Mouse (Mus musculus): ENCODE results near the gene Cs. TPM values are rescaled to one million over a fixed set of nuclear protein-coding genes. Genes with fewer than 3 reads are reported as not detected.

Gene Cs
- polyA plus RNA-seq, 1 experiment from 2014 or later = 424 TPM

DNA sequence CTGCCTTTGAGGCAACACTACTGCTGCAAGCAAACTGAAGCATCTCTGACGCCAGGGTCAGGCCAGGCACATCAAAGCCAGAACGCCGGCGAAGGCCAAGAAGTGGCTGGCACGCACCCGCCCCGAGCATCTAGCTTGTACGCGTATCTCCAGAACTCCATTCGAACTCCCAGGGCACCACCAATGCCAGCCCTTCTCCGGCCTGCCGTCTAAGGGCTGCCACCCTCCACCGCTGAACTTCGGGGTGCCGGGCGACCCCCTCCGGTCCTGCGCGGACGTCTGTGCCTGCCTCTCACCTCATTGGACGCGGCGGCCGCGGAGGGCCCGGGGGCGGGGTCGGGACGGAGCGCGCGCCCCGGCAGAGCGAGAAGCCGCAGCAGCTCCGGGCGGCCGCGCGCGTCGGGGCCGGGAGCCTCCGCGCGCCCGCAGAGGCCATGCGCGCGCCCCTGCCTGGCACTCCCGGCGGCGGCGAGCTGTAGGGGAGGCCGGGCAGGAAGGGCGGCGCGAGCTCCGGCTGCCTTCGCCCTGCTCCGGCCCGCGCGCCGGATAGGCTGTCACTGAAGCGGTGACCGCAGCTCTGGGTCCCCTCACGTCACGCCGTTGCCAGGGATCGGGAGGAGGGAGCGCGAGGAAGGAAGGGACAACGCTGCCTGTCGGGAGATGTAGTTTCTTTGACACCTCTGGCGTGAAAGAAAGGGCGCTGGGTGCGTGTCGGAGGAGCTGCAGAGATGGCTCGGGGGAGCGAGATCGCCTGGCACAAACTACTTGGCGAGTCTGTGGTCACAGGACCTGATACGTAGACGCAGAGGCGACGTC is 31.1 kb downstream of the Cs start, which contains the start of gene Coq10a:
Coq10a (minus strand) TSS at position 596 of the 816 bp plus-strand sequence.
- H3K27ac ChIP-seq (ENCODE audit: low read depth, low read length) = peak within 1 kb of the TSS; percentile 94

DNA sequence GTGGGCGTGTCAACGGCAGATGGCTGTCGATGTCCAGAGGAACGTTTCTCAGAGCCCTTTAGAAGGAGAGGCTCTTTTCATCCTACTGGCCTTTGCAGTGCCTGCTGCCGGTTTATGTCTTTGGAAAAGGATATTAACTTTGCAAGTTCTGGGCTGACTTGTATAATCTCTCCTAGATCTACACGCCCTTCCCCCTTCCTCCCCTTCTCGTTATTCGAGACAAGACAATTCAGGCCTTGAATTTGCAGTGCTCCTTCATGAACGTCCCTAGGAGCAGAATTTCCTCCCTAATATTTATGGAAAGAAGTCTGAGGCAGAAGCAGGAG is 31.6 kb downstream of the Cs start:
- peaks cover 12% of the 10 kb centered on the region for H3K4me1 ChIP-seq (ENCODE audit: control insufficient read depth, insufficient read depth, low read length)
- H3K9me3 ChIP-seq (replicated peaks; ENCODE audit: control insufficient read depth, low read length) = no peaks in the 10 kb centered on the region
- peak overlapping the region; percentile 94 for H3K27ac ChIP-seq (ENCODE audit: low read depth, low read length)
- no peaks in the 10 kb centered on the region for H3K36me3 ChIP-seq (ENCODE audit: control insufficient read depth, insufficient read depth, low read length)
- 7% methylated on average over 9 of the region's 9 CpGs for WGBS (ENCODE audit: insufficient replicate concordance)
- H3K27me3 ChIP-seq (ENCODE audit: control insufficient read depth, insufficient read depth, low read length) = no peaks in the 10 kb centered on the region
- peak overlapping the region; percentile 78 for H3K9ac ChIP-seq (ENCODE audit: low read depth, low read length)
- ATAC-seq (replicated peaks; ENCODE audit: insufficient number of reproducible peaks, low FRiP score, low TSS enrichment) = no peak; the same call in 1 of the 2 replicates
- H3K4me3 ChIP-seq (ENCODE audit: low read depth, low read length) = peak overlapping the region; percentile 81
- H3K4me2 ChIP-seq = peak overlapping the region; percentile 94

More for the DNA sequence above, 31.1 kb downstream of the Cs start, which contains the start of gene Coq10a:
- under 1% methylated on average over 74 of the region's 87 CpGs for WGBS (ENCODE audit: insufficient replicate concordance)
- Histone ChIP-seq H3K9ac (ENCODE audit: low read depth, low read length) (peak within 1 kb of the TSS; percentile 78), H3K4me1 (ENCODE audit: control insufficient read depth, insufficient read depth, low read length) (peaks cover 12% of the 10 kb centered on the region), H3K4me2 (peak within 1 kb of the TSS; percentile 94), H3K27me3 (ENCODE audit: control insufficient read depth, insufficient read depth, low read length) (no peaks in the 10 kb centered on the region), H3K36me3 (ENCODE audit: control insufficient read depth, insufficient read depth, low read length) (no peaks in the 10 kb centered on the region), H3K4me3 (ENCODE audit: low read depth, low read length) (peak within 1 kb of the TSS; percentile 81), H3K9me3 (replicated peaks; ENCODE audit: control insufficient read depth, low read length) (no peaks in the 10 kb centered on the region)
- peak; percentile 91 for ATAC-seq (replicated peaks; ENCODE audit: insufficient number of reproducible peaks, low FRiP score, low TSS enrichment)

DNA sequence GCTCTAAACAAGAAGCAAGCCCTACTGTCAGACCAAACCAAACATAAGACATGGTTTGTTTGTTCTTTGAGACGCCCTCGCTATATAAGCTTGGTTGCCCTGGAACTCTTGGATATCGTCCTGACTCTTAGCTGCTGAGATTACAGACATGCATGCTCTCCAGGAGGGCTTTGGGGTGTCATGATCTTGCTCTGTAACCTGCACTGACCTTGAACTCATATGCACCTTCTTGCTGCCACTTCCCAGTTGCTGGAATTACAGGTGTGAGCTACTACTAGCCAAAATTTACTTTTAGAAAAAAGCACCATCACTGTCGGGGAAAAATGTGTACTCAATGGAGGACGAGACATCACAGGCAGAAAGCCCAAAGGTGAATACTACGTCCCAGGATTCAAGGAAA is 32.1 kb downstream of the Cs start:
- Histone ChIP-seq H3K4me1 (ENCODE audit: control insufficient read depth, insufficient read depth, low read length) (peaks cover 12% of the 10 kb centered on the region), H3K9me3 (replicated peaks; ENCODE audit: control insufficient read depth, low read length) (no peaks in the 10 kb centered on the region), H3K9ac (ENCODE audit: low read depth, low read length) (peak overlapping the region; percentile 78; the same call in 1 of the 2 replicates), H3K27ac (ENCODE audit: low read depth, low read length) (peak overlapping the region; percentile 94; the same call in 1 of the 2 replicates), H3K27me3 (ENCODE audit: control insufficient read depth, insufficient read depth, low read length) (no peaks in the 10 kb centered on the region), H3K36me3 (ENCODE audit: control insufficient read depth, insufficient read depth, low read length) (no peaks in the 10 kb centered on the region), H3K4me2 (peak overlapping the region; percentile 94), H3K4me3 (ENCODE audit: low read depth, low read length) (peak overlapping the region; percentile 81)
- ATAC-seq (replicated peaks; ENCODE audit: insufficient number of reproducible peaks, low FRiP score, low TSS enrichment) = no peak
- 71% methylated on average over 6 of the region's 6 CpGs for WGBS (ENCODE audit: insufficient replicate concordance)

DNA sequence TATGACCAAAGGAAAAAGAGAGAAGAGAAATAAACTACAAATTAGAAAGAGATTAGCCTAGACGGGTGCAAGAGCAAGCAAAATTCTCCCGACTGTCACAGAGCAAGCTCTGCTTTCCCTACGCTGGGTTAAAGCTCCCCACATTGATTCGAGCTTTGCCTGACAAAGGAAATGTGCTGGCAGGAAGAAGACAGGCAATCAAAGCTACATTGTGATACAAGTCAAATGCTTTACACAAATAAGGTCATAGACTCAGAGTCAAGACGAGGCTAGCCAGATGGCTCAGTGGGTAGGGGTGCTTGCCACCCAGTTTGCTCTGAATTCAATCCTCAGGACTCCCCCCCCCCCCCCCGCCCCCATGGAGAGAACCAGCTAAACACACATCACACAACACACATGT is 32.5 kb downstream of the Cs start:
- H3K9me3 ChIP-seq (replicated peaks; ENCODE audit: control insufficient read depth, low read length) = no peaks in the 10 kb centered on the region
- ATAC-seq (replicated peaks; ENCODE audit: insufficient number of reproducible peaks, low FRiP score, low TSS enrichment) = no peak
- H3K9ac ChIP-seq (ENCODE audit: low read depth, low read length) = no peak overlapping the region
- H3K27ac ChIP-seq (ENCODE audit: low read depth, low read length) = no peak overlapping the region
- no peak overlapping the region for H3K4me3 ChIP-seq (ENCODE audit: low read depth, low read length)
- H3K4me1 ChIP-seq (ENCODE audit: control insufficient read depth, insufficient read depth, low read length) = peaks cover 12% of the 10 kb centered on the region
- H3K36me3 ChIP-seq (ENCODE audit: control insufficient read depth, insufficient read depth, low read length) = no peaks in the 10 kb centered on the region
- H3K4me2 ChIP-seq = no peak overlapping the region
- no peaks in the 10 kb centered on the region for H3K27me3 ChIP-seq (ENCODE audit: control insufficient read depth, insufficient read depth, low read length)
- 67% methylated on average over 5 of the region's 6 CpGs for WGBS (ENCODE audit: insufficient replicate concordance)

DNA sequence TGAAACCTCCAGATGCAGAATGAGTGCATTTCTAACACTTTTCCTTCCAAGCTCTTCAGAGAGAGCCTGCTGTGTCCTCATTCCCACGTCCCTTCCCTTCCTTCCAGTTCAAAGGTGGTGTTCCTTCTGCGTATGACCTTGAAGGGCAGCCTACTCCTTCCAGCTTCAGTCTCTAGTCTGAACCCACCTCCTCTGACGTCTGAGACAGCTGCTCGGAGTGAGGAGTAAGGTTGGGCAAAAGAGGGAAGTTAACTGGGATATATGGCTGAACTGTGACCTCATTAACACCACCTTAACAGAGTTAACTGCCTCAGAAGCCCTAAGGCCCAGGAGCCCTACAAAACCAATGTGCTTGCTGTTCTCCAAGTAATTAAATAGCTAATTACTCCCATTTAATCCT is 33.1 kb downstream of the Cs start:
- H3K9me3 ChIP-seq (replicated peaks; ENCODE audit: control insufficient read depth, low read length) = no peaks in the 10 kb centered on the region
- no peaks in the 10 kb centered on the region for H3K36me3 ChIP-seq (ENCODE audit: control insufficient read depth, insufficient read depth, low read length)
- H3K4me1 ChIP-seq (ENCODE audit: control insufficient read depth, insufficient read depth, low read length) = peaks cover 12% of the 10 kb centered on the region
- 51% methylated on average over 4 of the region's 4 CpGs for WGBS (ENCODE audit: insufficient replicate concordance)
- H3K9ac ChIP-seq (ENCODE audit: low read depth, low read length) = no peak overlapping the region
- no peak overlapping the region for H3K4me2 ChIP-seq
- no peak overlapping the region for H3K4me3 ChIP-seq (ENCODE audit: low read depth, low read length)
- H3K27ac ChIP-seq (ENCODE audit: low read depth, low read length) = no peak overlapping the region
- H3K27me3 ChIP-seq (ENCODE audit: control insufficient read depth, insufficient read depth, low read length) = no peaks in the 10 kb centered on the region
- ATAC-seq (replicated peaks; ENCODE audit: insufficient number of reproducible peaks, low FRiP score, low TSS enrichment) = no peak

DNA sequence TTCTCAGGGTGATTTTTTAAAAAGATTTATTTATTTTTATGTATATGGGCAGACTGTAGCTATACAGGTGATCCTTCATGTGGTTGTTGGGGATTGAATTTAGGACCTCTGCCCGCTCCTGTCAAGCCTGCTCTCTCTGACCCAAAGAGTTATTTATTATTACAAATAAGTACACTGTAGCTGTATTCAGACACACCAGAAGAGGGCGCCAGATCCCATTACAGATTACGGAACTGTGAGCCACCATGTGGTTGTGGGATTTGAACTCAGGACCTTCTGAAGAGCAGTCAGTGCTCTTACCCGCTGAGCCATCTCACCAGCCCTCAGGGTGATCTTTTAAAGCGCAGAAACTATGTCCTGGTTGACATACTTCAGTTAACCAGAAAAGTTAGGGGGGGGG is 34.6 kb downstream of the Cs start:
- no peaks in the 10 kb centered on the region for H3K9me3 ChIP-seq (replicated peaks; ENCODE audit: control insufficient read depth, low read length)
- ATAC-seq (replicated peaks; ENCODE audit: insufficient number of reproducible peaks, low FRiP score, low TSS enrichment) = no peak
- H3K27ac ChIP-seq (ENCODE audit: low read depth, low read length) = no peak overlapping the region
- no peak overlapping the region for H3K4me2 ChIP-seq
- H3K9ac ChIP-seq (ENCODE audit: low read depth, low read length) = no peak overlapping the region
- H3K27me3 ChIP-seq (ENCODE audit: control insufficient read depth, insufficient read depth, low read length) = no peaks in the 10 kb centered on the region
- peaks cover 16% of the 10 kb centered on the region for H3K4me1 ChIP-seq (ENCODE audit: control insufficient read depth, insufficient read depth, low read length)
- no peak overlapping the region for H3K4me3 ChIP-seq (ENCODE audit: low read depth, low read length)
- WGBS (ENCODE audit: insufficient replicate concordance) = 78% methylated on average over 5 of the region's 5 CpGs
- no peaks in the 10 kb centered on the region for H3K36me3 ChIP-seq (ENCODE audit: control insufficient read depth, insufficient read depth, low read length)

DNA sequence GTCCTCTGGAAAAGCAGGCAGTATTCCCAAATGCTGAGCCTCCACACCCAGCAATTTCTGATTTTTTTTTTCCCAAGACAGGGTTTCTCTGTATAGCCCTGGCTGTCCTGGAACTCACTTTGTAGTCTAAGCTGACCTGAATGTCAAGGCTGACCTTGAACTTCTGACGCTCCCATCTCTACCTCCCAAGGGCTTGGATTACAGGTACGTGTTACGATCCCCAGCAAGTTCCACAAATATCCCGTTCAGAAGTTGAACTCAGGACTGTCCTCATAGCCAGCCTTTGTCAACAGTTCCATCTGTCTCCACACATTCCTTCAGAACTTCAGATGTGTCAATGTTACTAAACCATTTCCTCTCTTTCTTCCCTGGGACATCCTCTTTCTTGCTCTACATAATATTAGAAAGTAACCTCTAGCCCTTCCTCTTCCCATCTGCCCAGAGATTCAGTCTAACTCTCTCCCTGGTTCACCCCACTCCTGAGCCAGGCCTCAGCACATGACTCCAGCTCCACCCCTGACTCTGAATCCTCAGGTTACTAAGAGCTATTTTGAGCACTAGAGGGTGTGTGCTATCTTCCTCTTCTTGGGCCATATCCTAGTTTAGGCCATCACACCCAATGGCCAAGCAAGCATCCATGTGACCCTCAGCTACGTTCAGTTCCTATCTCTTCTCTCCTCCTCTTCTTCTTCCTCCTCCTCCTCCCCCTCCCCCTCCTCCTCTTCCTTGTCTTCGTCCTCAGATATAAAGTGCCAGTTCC is 35.6 kb downstream of the Cs start:
- Histone ChIP-seq H3K27me3 (ENCODE audit: control insufficient read depth, insufficient read depth, low read length) (no peaks in the 10 kb centered on the region), H3K9me3 (replicated peaks; ENCODE audit: control insufficient read depth, low read length) (no peaks in the 10 kb centered on the region), H3K27ac (ENCODE audit: low read depth, low read length) (no peak overlapping the region), H3K4me3 (ENCODE audit: low read depth, low read length) (no peak overlapping the region), H3K4me1 (ENCODE audit: control insufficient read depth, insufficient read depth, low read length) (peaks cover 10% of the 10 kb centered on the region), H3K9ac (ENCODE audit: low read depth, low read length) (no peak overlapping the region), H3K4me2 (no peak overlapping the region), H3K36me3 (ENCODE audit: control insufficient read depth, insufficient read depth, low read length) (no peaks in the 10 kb centered on the region)
- WGBS (ENCODE audit: insufficient replicate concordance) = 57% methylated on average over 6 of the region's 6 CpGs
- ATAC-seq (replicated peaks; ENCODE audit: insufficient number of reproducible peaks, low FRiP score, low TSS enrichment) = no peak

DNA sequence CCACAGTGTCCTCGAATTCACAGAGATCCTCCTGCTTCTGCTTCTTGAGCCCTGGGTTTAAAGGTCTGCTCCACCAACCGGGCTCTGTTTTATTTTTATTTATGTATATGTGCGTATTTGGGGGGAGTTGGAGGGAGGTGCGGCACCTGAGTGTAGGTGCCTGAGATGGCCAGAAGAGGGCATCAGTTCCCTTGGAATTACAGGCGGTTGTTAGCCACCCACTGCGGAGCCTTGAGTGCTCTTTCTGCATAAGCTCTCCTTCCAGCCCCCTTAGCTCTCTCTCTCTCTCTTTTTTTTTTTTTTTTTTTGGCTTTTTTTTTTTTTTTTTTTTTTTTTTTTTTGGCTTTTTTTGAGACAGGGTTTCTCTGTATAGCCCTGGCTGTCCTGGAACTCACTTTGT is 36.9 kb downstream of the Cs start:
- Histone ChIP-seq H3K4me2 (no peak overlapping the region), H3K9ac (ENCODE audit: low read depth, low read length) (no peak overlapping the region), H3K27me3 (ENCODE audit: control insufficient read depth, insufficient read depth, low read length) (no peaks in the 10 kb centered on the region), H3K36me3 (ENCODE audit: control insufficient read depth, insufficient read depth, low read length) (peaks cover 3% of the 10 kb centered on the region; the same call in 1 of the 2 replicates), H3K27ac (ENCODE audit: low read depth, low read length) (no peak overlapping the region), H3K9me3 (replicated peaks; ENCODE audit: control insufficient read depth, low read length) (no peaks in the 10 kb centered on the region), H3K4me1 (ENCODE audit: control insufficient read depth, insufficient read depth, low read length) (peaks cover 15% of the 10 kb centered on the region), H3K4me3 (ENCODE audit: low read depth, low read length) (no peak overlapping the region)
- no peak for ATAC-seq (replicated peaks; ENCODE audit: insufficient number of reproducible peaks, low FRiP score, low TSS enrichment)
- WGBS (ENCODE audit: insufficient replicate concordance) = 75% methylated on average over 6 of the region's 6 CpGs

Data from heart, embryonic 11.5 days (tissue).